Mouse (Mus musculus) bone marrow, adult 2 months (tissue): ENCODE results near the gene Fam81b.

Experiments used
- CTCF ChIP-seq: fragments of 200-500 bp; IDR thresholded peaks from 2 replicates; pipeline ENCODE4 v1.5.1; 2011; ENCODE audit warnings: low read length, control low read depth; ENCODE audit not compliant: control insufficient read depth, insufficient read depth
- POLR2A ChIP-seq: fragments of 200-500 bp; IDR thresholded peaks from 2 replicates; pipeline ENCODE4 v1.6.1; 2011; ENCODE audit warnings: low read depth, mild to moderate bottlenecking, control low read depth, low read length, borderline replicate concordance; ENCODE audit not compliant: control insufficient read depth

GRCm38 (mm10) chr13:76249066-76249465 is 55.8 kb downstream of the Fam81b start:
- TF ChIP-seq POLR2A (no peak), CTCF (no peak)
